Comparison of ENCODE assay signal across 12 mouse cellular contexts in genomic region chr4:128949470-128950005, GRCm38 (mm10). TPM values are rescaled to one million over a fixed set of nuclear protein-coding genes. Genes with fewer than 3 reads are reported as not detected.
DNase-seq lines count a peak whose midpoint lies in the region; ATAC-seq and TF ChIP-seq lines count a peak whose summit lies in the region.
"Had no signal": no experiment of that assay in that cellular context is flagged by ENCODE, and none has a peak within 500 bp of the region (broad histone marks: within the 10 kb centered on the region; RNA-seq: fewer than 3 reads in every experiment).

No protein-coding gene starts in this region.

- TF ChIP-seq CTCF in CH12.LX (conservative IDR thresholded peaks at IDR 0.05 in 1 of 2, IDR thresholded peaks at IDR 0.05 in 1 of 2; ENCODE audit: low read depth in 2 of 2, low read length in 2 of 2) = no peak

- H3K4me3 ChIP-seq in CH12.LX (replicated peaks in 1 of 3; ENCODE audit: low read depth in 2 of 3, low read length in 2 of 3, poor library complexity in 1 of 3) = no peak overlapping the region
- no peak overlapping the region for H3K4me3 ChIP-seq in midbrain, embryonic 13.5 days (replicated peaks)
- H3K4me3 ChIP-seq: heart, embryonic 10.5 days had no signal

- peaks cover 14% of the 10 kb centered on the region for H3K27me3 ChIP-seq in CH12.LX (replicated peaks)
- no peaks in the 10 kb centered on the region for H3K27me3 ChIP-seq in midbrain, embryonic 13.5 days

- TF ChIP-seq RAD21 in CH12.LX (IDR thresholded peaks at IDR 0.05; ENCODE audit: low read depth, low read length) = no peak

- no peak overlapping the region for H3K27ac ChIP-seq in CH12.LX (ENCODE audit: insufficient read depth, low read depth)
- H3K27ac ChIP-seq in midbrain, embryonic 13.5 days = no peak overlapping the region
- H3K27ac ChIP-seq: heart, embryonic 10.5 days; macrophage had no signal

- peaks cover 0 to 8% of the 10 kb centered on the region in 2 experiments; a peak in 1 of 4 replicates for H3K4me1 ChIP-seq in CH12.LX (ENCODE audit: control insufficient read depth in 1 of 2, insufficient read depth in 2 of 2)
- peaks cover 12% of the 10 kb centered on the region; the same call in 1 of the 2 replicates for H3K4me1 ChIP-seq in midbrain, embryonic 13.5 days (replicated peaks)

- WGBS in midbrain, embryonic 13.5 days = 55% methylated on average over 15 of the region's 15 CpGs

- no peak for ATAC-seq in midbrain, embryonic 13.5 days
- ATAC-seq: forebrain, embryonic 16.5 days had no signal

- no peaks in the 10 kb centered on the region for H3K36me3 ChIP-seq in CH12.LX (replicated peaks in 1 of 2; ENCODE audit: control insufficient read depth in 1 of 2, insufficient read depth in 1 of 2, low read length in 1 of 2)
- H3K36me3 ChIP-seq in midbrain, embryonic 13.5 days = no peaks in the 10 kb centered on the region
- H3K36me3 ChIP-seq: heart, embryonic 10.5 days had no signal

- dilution Hi-C loops in CH12.LX (cut with MboI; ENCODE audit: extremely low pct_ligation_motif_present, extremely low pct_unique_long_range_greater_than_20kb, low sequenced_read_pairs) = no loop called here

- H3K79me2 ChIP-seq in CH12.LX (replicated peaks; ENCODE audit: control insufficient read depth, extremely low read depth, insufficient read depth, poor library complexity, severe bottlenecking) = no peaks in the 10 kb centered on the region

- H3K9me3 ChIP-seq in CH12.LX (replicated peaks; ENCODE audit: low read length) = no peaks in the 10 kb centered on the region
- no peaks in the 10 kb centered on the region for H3K9me3 ChIP-seq in midbrain, embryonic 13.5 days
- H3K9me3 ChIP-seq: heart, embryonic 10.5 days had no signal

- in situ Hi-C loops in CH12.LX (cut with MboI; ENCODE audit: low pct_ligation_motif_present, low pct_unique_long_range_greater_than_20kb, low sequenced_read_pairs) = loop anchor here (10.0 kb wide), 1 partner anchor 235 kb away; no protein-coding TSS in a partner anchor

- peak; percentile 28 to 30 for DNase-seq in left cerebral cortex, adult 18-20 months (ENCODE audit: low spot score in 2 of 2)
- no peak for DNase-seq in left cerebral cortex, adult 11 months (ENCODE audit: low spot score)
- DNase-seq in CH12.LX (ENCODE audit: extremely low read depth) = peak; percentile 30
- DNase-seq in c-Kit-positive CD71-positive TER-119-negative erythroid progenitor cells, embryonic 14.5 days (ENCODE audit: low read depth) = peak; percentile 61
- DNase-seq in kidney, postnatal 4 days = peak; percentile 48 to 67
- no peak for DNase-seq in adrenal gland, postnatal 14 days
- DNase-seq in layer of hippocampus, adult 18-20 months (ENCODE audit: low spot score in 2 of 2) = no peak
- DNase-seq: cerebellum, postnatal 25 days had no signal

- no peak for TF ChIP-seq EP300 in CH12.LX (IDR thresholded peaks at IDR 0.05; ENCODE audit: low read length)

- H3K4me2 ChIP-seq in CH12.LX (ENCODE audit: insufficient read depth, low read depth, poor library complexity, severe bottlenecking) = no peak overlapping the region; the same call in 1 of the 2 replicates
- H3K4me2 ChIP-seq in midbrain, embryonic 13.5 days (replicated peaks) = no peak overlapping the region

- no peak for TF ChIP-seq POLR2A in CH12.LX (IDR thresholded peaks at IDR 0.05; ENCODE audit: low read depth, low read length)

- no peak overlapping the region for H3K9ac ChIP-seq in CH12.LX (ENCODE audit: insufficient read depth, low read depth)
- H3K9ac ChIP-seq in midbrain, embryonic 13.5 days (replicated peaks) = no peak overlapping the region

TF ChIP-seq in CH12.LX, 34 proteins besides CTCF, POLR2A, EP300 and RAD21:
- TF ChIP-seq CHD1 (IDR thresholded peaks at IDR 0.05; ENCODE audit: low read depth, low read length) (no peak), ZKSCAN1 (IDR thresholded peaks at IDR 0.05; ENCODE audit: borderline replicate concordance, low read depth, low read length) (no peak), MAZ (IDR thresholded peaks at IDR 0.05; ENCODE audit: low read depth, low read length) (no peak), UBTF (IDR thresholded peaks at IDR 0.05; ENCODE audit: low read depth, low read length) (no peak), POLR2AphosphoS2 (IDR thresholded peaks at IDR 0.05; ENCODE audit: low read depth, low read length) (no peak), SMC3 (IDR thresholded peaks at IDR 0.05; ENCODE audit: low read depth, low read length) (no peak), CHD2 (IDR thresholded peaks at IDR 0.05; ENCODE audit: low read length) (no peak), NRF1 (IDR thresholded peaks at IDR 0.05; ENCODE audit: low read depth, low read length) (no peak), ZC3H11A (IDR thresholded peaks at IDR 0.05; ENCODE audit: low read depth, low read length) (no peak)

RNA-seq across cellular contexts. Expression of gene Azin2, which starts 12.7 kb away (rescaled TPM):
- total RNA-seq in left cerebral cortex, adult 18-20 months (2021) = 10 to 100 TPM; 45.4 to 47.6 TPM
- 0.63 and 1.7 TPM in 2 replicates for total RNA-seq in CH12.LX (2012; rRNA removed)
- 0.58 and 0.91 TPM in 2 replicates for total RNA-seq in CH12.LX (2014; rRNA removed)
- 2.1 and 2.4 TPM in 2 replicates for polyA plus RNA-seq in CH12.LX (2012; ENCODE audit: insufficient read length, low read depth)
- 34.1 and 41.8 TPM in 2 replicates for total RNA-seq in adrenal gland, postnatal 14 days (2021)
- 17.4 and 21.3 TPM in 2 replicates for polyA plus RNA-seq in midbrain, embryonic 13.5 days (2015; fragmentation: Nextera tagmentation; extraction: Ambion mirVana)
- 10 to 100 TPM; 38.9 to 41.7 TPM for total RNA-seq in layer of hippocampus, adult 18-20 months (2021)

RNA-seq across cellular contexts. Expression of gene Ak2, which starts 42.2 kb away (rescaled TPM):
- total RNA-seq in left cerebral cortex, adult 18-20 months (2021) = 10 to 100 TPM; 24.3 to 27.2 TPM
- total RNA-seq in CH12.LX (2012; rRNA removed) (269 and 278 TPM in 2 replicates), CH12.LX (2014; rRNA removed) (280 and 293 TPM in 2 replicates)
- 343 and 363 TPM in 2 replicates for polyA plus RNA-seq in CH12.LX (2012; ENCODE audit: insufficient read length, low read depth)
- total RNA-seq in adrenal gland, postnatal 14 days (2021) = 175 and 204 TPM in 2 replicates
- polyA plus RNA-seq in midbrain, embryonic 13.5 days (2015; fragmentation: Nextera tagmentation; extraction: Ambion mirVana) = 102 and 108 TPM in 2 replicates
- total RNA-seq in layer of hippocampus, adult 18-20 months (2021) = 10 to 100 TPM; 24.9 TPM

Comparison
In these comparisons a context has a peak if more than half of its experiments do, and no peak if none do; other contexts are left out.
1. DNase-seq: peak in left cerebral cortex, adult 18-20 months (2 of 2), CH12.LX (single experiment), c-Kit-positive CD71-positive TER-119-negative erythroid progenitor cells, embryonic 14.5 days (single experiment) and kidney, postnatal 4 days (2 of 2); none in left cerebral cortex, adult 11 months (single experiment), adrenal gland, postnatal 14 days (single experiment) and layer of hippocampus, adult 18-20 months (0 of 2).
2. RNA of gene Azin2, which starts 12.7 kb away (total RNA-seq): 45.4 to 47.6 TPM in left cerebral cortex, adult 18-20 months, 34.1 to 41.8 TPM in adrenal gland, postnatal 14 days and 38.9 to 41.7 TPM in layer of hippocampus, adult 18-20 months; 0.58 to 1.7 TPM in CH12.LX; every median in the first group is over 10 times any median in the second.